Mouse (Mus musculus) liver, adult 2 months (tissue): ENCODE results near the gene Olfr921.

ENCODE experiments used
- CTCF ChIP-seq: fragments of 200-500 bp; IDR thresholded peaks from 2 replicates; pipeline ENCODE4 v1.5.1; 2011; ENCODE audit warnings: low read depth, low read length, control low read depth
- POLR2A ChIP-seq: fragments of 200-500 bp; IDR thresholded peaks from 2 replicates; pipeline ENCODE4 v1.6.1; 2011; ENCODE audit warnings: low read length, control low read depth; ENCODE audit not compliant: insufficient read depth; ENCODE audit errors: extremely low read depth

DNA sequence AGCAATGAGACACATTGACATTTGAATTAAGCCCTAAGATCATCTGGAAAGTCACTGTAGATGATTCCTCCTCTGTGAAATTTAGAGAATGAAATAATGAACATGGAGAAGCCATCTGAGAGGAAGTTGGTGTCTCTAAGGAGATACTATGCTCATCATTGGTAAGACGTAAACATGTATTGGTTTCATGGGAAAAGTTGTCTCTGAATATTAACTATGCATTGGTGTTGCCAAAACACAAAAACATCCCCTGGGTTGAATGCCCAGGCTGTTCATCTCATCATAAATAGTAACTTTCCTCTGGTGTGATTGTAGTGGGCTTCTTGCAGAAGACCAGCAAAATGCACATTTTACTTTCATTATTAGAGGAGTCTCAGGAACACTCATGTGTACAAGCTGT lies 53.4 kb downstream of the Olfr921 start, which contains the start of gene Olfr923:
- TF ChIP-seq CTCF (no peak), POLR2A (no peak)
